Mouse (Mus musculus) c-Kit-negative CD71-positive TER-119-positive erythroid progenitor cells, embryonic 14.5 days (primary cell): ENCODE results near the gene Dnajc2.
"Not testable (repeated sequence)": the region's sequence is repeated elsewhere in the genome, so short reads cannot be mapped to it uniquely, and the experiment has no call there.

Experiments
- DNase-seq: peaks from one replicate; pipeline ENCODE4 v3.0.0-alpha.2; 2013; ENCODE audit warnings: low read depth, low spot score

Gene Dnajc2

DNA sequence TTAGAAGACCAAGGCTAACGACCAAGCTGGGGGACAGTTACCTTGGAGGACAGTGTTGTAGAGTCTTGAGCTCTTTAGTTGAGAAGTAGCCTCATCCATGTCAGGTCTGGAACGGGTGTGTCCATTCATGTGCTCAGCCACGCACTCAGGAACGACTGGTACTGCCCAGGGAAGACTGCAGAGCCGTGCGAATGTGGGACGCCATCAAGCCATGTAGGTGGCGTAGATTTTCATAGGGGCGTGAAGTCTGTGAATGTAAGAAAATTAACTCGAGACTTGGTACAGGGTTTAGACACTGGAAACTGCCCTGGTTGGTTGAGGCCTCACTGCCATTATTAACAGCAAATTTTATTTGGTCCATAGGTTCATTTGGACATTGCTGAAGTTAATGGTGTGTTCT lies 41.4 kb downstream of the Dnajc2 start:
- no peak for DNase-seq

DNA sequence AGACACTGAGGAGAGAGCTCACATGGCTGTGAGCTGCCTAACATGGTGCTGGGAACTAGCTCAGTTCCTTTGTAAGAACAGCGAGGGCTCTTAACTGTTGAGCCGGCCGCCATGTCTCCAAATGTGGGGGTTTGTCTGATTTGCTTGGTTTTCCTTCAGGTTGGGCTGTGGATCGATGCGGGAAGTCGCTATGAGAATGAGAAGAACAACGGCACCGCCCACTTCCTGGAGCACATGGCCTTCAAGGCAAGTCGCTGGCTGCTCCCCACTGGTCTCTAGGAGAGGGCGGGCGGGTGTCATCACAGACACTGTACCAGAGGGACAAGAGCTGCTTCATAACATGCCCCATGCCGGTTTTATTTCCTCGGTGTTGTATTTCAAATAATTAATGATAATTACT lies 45.2 kb downstream of the Dnajc2 start:
- no peak for DNase-seq

DNA sequence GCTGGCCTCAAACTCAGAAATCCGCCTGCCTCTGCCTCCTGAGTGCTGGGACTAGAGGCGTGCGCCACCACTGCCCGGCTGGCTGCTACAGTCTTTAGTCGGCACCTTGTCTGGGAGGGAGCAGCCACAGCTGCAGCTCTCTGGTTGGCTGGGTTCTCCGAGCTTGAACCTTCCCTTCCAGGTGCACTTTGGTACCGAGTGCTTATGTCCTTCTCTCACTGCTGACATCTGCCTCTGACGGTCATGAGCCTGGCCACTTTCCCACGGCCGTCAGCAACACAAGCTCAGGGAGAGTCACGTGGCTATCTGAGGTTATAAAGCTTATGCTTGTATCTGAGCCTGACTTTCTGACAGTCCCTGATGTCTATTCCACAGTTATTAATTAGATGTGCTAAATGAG lies 45.9 kb downstream of the Dnajc2 start:
- DNase-seq = no peak

DNA sequence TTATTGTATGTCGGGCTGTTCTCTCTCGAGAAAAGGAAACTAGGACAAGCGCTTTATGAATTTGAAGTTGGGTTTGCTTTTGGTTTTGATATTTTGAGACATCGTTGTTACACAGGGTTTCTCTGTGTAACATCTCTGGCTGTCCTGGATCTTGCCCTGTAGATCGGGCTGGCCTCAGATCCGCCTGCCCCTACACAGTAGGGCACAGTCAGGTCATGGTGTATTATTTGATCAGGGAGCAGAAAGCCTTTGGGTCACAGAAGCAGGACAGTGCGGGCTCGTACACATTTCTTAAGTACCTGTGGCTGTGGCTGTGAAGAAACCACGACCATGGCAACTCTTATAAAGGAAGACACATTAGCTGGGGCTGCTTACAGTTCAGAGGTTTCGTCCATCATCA lies 47.4 kb downstream of the Dnajc2 start:
- DNase-seq = peak; percentile 12

DNA sequence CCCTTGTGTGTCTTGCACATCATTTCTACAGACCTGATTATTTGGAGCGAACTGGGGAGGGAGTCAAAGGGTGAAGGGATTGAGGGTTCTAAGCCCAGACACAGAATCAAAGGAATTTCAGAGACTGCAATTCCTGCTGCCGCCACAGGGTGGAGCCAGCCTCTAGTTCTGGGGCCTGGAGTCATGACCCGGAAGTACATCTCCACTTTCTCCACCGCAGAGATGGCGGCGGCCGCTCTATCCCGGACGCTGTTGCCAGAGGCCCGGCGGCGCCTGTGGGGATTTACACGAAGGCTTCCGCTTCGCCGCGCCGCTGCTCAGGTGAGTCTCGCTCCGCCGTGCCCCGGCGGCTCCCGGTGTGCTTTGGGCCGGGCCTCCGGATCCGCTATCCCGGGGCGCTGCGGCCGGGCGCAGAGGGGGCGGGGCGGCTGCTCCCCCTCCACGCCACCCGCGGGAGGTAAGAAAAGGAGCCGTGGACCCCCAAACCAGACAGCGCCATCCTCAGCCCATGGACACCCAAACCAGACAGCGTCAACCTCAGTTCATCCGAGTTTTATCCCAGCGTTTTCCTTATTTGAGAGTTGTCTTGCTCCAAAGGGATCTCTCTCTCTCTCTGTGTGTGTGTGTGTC lies 48.0 kb downstream of the Dnajc2 start, which contains the start of gene Pmpcb:
TSS of gene Pmpcb (plus strand) at position 186 of the 630 bp plus-strand sequence.
- peak; percentile 79 for DNase-seq

DNA sequence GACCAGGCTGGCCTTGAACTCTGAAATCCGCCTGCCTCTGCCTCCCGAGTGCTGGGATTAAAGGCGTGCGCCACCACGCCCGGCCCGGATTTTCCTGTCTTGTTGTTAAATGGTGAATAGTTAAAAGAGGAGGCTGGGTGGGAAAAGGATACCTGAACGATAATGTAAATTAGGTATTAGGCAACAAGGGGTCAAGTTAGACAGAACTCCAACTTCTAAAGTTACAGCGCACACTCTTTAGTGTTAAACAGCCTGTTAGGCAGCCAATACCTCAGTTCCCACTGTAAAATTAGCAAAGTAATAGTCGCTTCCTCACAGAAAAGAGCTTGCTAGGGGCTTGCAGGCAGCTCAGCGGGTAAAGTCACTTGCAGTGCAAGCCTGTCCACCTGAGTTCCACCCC lies 49.0 kb downstream of the Dnajc2 start:
- DNase-seq = no peak

DNA sequence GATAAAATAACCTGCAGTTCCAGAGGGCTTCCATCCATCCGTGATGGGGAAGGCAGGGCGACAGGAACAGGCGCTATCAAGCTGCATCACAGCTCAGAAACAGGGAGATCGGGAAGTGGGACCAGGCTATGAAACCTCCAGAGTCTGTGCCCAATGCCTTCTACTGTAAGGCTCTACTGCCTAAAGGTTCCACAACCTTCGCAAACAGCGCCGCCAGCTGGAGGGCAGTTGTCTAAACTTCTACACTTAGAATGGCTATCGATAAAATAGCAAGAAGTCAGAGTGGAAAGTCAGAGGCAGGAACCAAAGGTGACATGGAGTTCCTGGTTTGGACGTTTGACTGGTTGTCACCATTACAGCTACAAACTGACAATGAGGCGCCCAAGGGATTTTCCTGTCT lies 49.5 kb downstream of the Dnajc2 start:
- peak; percentile 25 for DNase-seq

DNA sequence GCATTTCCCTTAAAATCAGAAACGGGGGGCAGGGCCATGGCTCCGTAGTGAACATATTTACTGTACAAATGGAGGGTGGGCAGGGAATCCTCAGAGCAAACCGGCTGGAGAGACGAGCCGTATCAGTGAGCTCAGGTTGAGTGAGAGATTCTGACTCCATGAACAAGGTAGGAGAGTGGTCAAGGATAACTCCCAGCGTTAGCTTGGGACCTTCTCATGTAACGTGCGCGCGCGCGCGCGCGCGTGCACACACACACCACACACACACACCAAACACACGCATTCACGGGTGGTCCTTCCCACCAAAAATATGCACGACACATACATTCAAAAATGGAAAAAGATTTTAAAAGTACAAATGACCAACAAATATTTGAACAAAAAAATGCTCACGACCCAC lies 50.0 kb downstream of the Dnajc2 start:
- no peak for DNase-seq

DNA sequence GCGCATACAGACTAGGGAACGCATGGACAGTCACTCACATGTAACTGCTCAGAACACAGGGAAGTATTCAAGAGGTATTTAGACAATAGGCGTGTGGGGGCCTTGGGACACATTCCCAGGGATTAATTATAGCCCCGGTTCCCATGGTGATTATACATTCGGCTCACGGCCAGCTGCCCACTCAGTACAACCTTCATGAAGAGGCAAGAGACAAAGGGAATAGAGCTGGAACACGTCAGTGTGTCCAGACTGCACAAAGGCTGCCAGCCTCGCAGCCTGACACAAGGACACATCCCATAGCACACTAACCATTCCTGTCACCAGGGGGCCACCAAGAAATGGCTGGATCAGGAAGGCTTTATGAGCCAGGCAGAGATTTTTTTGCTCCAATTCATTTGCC lies 52.1 kb downstream of the Dnajc2 start:
- no peak for DNase-seq

DNA sequence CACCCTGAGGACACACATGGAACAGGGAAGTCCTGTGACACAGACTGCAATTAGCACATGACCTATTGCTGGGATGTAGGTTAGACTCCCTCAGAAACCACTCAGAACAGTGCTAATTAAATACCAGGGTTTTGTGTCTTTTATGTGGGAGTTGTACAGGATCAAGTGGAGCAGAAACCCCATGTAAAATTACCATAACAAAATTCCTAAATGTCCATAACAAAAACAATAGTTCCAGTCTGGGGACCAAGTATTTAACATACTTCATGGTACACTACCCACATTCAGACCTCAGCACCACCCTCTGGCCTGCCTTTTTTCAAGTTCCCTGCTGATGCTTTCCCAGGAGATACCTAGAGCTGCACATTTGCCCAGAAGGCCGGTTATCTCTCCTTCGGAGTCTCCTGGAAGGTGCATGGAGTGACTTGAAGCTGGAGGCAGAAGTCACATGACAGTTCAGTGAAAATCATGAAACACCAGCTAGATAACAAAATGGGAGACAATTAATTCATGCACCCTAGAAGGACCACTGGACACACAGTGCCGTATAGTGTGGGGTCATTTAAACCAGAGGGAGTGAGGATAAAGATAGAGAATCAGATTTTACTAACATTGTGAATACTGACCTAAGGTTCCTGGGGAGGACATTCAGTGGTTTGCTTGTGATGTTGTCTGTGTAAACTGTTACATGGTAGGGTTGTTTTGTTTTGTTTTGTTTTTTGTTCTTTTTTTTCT lies 52.7 kb downstream of the Dnajc2 start:
- DNase-seq = no peak

DNA sequence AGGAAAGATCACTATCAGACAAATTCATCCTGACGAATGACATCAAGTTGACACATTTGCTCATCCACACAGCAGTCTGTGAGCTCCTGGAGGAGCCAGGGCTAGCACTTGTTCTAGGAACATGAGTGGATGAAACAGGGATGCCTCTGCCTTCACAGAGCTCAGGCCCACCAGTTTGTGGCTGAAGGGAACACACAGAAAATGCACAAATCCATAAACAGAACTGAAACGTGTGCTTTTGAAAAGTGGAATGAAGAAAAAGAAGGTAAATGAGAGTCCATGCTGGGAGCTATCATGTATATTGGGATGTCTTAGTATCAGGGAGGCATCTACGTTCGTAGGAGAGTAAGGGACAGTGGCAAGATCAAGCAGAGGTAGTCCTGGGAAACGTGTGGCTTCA lies 55.9 kb downstream of the Dnajc2 start:
- DNase-seq = no peak

DNA sequence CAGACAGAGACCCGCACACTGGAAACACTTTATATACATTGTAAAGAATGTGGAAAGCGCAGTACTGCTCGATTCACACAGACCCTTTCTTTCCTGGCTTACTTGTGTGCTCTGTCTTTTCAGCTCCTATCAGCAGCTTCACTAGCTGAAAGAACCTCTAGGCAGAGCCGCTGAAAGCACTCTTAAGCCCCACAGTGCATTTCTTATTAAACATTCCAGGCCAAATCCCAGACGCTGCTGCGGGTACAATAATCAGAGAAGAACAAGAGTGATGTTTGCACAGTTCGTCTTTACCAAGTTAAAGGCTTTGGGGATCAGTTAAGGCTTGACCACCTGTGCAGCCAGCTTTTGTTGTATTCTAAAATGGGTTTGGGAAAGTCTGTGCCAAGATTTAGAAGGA lies 60.2 kb downstream of the Dnajc2 start:
- no peak for DNase-seq

DNA sequence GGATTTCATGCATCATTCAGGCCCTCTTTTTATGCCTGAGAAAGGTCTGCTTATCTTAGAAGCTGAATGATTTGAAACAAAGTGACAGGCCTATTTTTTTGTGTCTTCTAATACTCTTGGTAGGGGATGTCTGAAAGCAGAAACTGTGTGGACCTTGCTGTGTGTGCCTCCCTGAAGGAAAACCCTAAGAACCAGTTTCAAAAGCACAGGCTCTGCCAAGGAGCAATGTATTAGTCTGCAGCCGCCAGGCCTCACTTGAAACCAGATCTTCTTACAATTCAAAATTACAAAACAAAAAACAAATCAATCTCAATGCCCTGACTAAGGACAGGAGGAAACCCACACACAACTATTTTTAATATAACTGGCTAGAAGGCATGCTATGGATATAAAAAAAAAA lies 60.6 kb downstream of the Dnajc2 start:
- no peak for DNase-seq

DNA sequence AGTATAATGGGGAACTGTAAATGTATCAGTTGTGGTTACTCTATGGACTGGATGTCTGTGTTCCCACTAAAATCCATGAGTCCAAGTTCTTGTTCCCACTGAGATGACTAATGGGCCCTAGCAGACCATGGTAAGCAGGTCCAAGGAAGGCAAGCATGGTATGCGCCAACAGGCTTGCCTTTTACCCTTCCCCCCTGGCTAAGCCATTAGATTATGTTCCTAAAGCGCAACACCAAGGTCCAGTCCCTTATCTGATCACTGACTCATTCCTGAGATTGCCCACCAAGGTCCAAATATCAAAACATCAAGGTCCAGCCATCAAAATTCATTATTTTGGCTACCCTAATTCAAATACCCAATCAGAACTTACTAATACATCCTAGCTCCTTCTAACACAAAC lies 65.8 kb downstream of the Dnajc2 start:
- DNase-seq = no peak

DNA sequence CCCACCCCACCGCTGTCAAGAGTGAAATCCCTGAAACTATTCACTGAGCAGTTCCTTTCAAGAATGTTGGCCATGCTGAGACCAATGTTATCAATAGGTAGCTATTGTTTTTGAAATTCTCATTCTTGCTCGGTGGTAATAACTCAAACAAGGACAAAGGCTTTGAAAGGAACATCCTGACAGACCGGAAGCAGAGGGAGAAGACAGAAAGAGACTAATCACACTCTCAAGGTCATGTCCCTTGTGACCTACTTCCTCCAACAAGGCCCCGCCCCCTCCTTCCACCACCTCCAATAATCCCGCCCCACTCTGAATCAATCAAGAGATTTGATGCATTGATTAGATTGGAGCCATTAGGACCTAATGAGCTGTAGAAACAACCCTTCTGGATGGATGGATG lies 66.5 kb downstream of the Dnajc2 start:
- no peak for DNase-seq

DNA sequence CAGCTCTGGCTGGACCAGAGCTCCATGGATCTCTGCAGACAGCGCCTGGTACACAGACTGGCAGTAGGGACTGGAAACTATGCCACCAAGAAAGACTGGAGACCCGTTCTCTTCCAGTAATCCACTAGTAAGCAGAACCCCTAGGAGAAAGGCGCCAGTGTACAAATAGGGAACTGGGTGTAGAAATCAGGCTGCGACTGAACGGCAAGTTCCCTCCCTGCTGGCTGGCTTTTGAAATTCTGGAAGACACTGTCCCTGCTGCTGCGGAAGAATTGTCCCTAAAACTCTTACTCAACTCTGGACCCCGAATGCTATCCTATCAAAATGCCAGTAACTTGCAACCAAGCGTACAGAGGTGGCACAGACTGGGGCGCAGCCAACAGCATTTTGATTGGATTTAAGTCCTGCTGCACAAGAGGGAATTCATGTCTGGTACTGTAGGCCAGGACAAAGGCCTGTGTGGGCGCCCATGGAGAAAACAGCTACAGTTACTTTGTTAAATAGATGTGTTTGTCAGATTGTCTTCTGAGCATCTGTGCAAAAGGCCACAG lies 67.8 kb downstream of the Dnajc2 start:
- DNase-seq = no peak

DNA sequence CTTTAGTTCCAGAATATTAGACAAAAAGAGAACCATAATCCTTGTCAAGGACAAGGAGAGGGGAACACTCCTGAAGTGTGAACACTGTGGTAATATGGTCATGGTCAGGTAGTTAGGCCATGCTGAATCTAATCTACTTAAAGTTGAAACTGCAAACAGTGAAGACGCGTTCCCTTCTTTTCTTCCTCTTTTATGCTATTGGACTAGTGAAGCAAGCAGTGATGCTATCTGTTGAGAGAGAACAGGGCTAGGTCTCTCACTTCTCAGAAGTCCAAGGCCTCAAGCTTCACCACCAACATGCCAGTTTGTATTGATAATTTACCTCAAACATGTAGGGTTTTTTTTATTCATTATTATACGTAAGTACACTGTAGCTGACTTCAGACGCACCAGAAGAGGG lies 70.6 kb downstream of the Dnajc2 start:
- DNase-seq = no peak

DNA sequence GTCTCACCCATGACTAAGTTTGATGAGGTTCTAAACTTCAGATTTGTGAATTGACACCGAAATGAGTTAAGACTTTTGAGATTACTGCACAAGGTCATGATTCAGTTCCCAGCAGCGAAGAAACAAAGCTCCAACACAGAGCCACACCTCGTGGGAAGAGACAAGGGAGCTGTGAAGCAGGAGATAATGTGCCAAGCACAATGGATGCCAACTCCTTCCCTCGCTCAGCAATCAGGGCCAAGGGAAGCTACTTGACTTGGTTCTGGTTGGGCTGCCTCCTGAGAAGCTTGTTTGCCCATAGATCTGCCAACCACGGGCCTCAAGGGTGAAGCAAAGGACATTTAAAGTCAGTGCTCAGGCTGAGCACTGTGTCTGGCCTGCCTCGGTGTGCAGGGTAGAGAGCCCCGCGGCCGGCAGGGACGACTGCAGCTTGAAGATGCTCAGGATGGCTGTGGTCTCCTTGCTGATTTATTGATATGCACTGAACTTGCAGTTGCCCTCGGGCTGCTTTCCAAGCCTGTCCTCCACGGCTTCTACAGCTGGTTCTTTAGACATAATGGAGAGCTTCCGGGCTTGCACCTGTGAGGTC lies 72.8 kb downstream of the Dnajc2 start:
- DNase-seq = no peak

DNA sequence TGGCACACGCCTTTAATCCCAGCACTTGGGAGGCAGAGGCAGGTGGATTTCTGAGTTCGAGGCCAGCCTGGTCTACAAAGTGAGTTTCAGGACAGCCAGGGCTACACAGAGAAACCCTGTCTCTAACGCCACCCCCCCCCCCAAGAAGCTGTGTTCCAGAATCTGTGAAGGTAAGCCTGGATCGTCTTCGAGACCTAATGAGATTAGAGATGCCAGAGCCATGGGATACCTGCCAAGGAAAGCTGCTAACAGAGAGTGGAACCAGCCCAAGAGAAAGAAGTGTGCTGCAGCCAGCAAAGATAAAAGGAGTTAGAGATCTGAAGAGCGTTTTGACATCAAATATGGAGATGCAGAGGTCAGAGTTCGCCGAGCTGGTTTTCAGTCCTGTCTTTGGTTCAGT lies 77.0 kb downstream of the Dnajc2 start:
- not testable (repeated sequence) for DNase-seq
